Mouse (Mus musculus) ES-E14 (cell line): ENCODE data around the gene 4930452B06Rik.

ENCODE experiments used
- CHD2 ChIP-seq: IDR thresholded peaks from 2 replicates; pipeline ENCODE4 v1.6.1; 2014; ENCODE audit warnings: mild to moderate bottlenecking, low read depth, low read length, inconsistent platforms
- HCFC1 ChIP-seq: IDR thresholded peaks from 2 replicates; pipeline ENCODE4 v1.6.1; 2012; ENCODE audit warnings: low read length, inconsistent platforms, borderline replicate concordance; ENCODE audit not compliant: insufficient read depth
- MAFK ChIP-seq: IDR thresholded peaks from 2 replicates; pipeline ENCODE4 v1.6.1; 2014; ENCODE audit warnings: mild to moderate bottlenecking, low read depth, low read length, inconsistent platforms; ENCODE audit not compliant: insufficient read depth
- ZC3H11A ChIP-seq: IDR thresholded peaks from 2 replicates; pipeline ENCODE4 v1.6.1; 2012; ENCODE audit warnings: low read depth, mild to moderate bottlenecking, inconsistent platforms, low read length, borderline replicate concordance
- ZNF384 ChIP-seq: IDR thresholded peaks from 2 replicates; pipeline ENCODE4 v1.6.1; 2012; ENCODE audit warnings: low read depth, low read length, inconsistent platforms

- TF ChIP-seq HCFC1 (no peak), ZNF384 (no peak), CHD2 (no peak), MAFK (no peak), ZC3H11A (no peak)
Observed at GRCm38 (mm10) chr14:8494952-8495351, 171.1 kb downstream of the 4930452B06Rik start.
